Mouse (Mus musculus): ENCODE measurements around the gene Smad3.

The Smad3 gene

DNA sequence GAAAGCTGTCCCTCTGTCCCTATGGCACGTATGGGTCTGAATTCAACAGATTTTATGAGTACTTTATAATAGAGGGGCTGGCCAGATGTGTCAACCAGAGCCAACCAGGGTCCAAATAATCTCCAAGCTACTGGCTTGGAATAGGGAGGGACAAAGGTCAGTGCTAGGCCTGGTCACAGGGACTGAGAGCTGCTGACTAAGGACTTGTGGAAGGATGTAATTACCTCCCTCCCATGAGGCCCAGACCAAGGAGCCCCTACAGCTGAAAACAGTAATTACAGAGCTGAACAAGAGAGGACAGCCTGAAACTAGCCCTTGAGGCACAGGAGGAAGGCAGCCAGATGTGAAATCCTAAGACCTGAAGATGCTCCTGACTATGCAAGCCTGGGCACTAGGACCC lies 89.2 kb downstream of the Smad3 start:
- no peak for DNase-seq (ENCODE audit: extremely low spot score, low read depth, low spot score)

DNA sequence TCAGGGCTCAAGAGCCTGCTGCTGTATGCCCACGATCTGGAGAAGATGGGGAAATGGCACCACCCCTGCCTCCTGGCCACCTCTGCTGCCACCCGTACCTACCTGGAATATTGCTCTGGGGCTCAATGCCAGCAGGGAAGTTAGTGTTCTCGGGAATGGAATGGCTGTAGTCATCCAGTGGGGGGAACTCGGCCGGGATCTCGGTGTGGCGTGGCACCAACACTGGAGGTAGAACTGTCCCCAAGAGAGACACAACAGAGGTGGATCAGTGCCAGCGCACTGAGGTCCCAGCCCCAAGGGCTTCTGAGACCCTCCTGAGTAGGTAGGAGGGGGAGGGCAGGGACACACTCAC lies 90.4 kb downstream of the Smad3 start:
- no peak for DNase-seq (ENCODE audit: extremely low spot score, low read depth, low spot score)

DNA sequence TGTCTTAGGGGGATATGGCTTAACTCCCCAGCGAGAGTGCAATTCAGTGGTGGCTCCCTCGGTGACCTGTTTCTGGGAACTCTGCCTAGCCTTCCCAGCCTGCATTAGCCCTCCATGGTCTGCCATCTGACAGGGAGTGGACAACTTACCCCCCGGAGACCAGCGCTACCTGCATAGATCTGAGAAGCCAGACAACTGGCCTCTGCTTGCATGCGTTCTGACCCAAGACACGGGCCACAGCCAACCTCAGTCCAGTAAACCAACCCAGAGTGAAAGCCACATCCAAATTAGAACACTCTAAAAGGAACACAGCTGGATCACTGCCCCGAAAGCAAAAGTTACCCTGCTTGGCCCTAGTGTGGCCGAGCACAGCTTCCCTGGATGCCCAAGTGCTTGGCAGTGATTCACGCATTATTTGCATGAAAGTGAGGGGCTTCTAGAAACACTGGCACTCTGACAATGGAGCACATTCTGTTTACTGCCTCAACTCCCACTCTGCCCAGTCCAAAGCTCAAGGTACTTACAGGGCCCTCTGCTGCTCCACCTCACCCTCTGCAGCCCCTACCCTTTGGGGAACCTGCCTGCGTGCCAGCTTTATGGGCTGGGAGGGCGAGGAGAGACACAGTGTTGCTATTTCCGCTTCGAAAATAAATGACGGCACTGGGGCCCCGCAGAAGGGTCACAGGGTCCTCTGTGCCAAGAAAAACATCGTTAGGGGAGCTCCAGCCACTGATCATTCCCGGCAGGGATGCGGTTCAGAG lies 91.0 kb downstream of the Smad3 start:
- no peak for DNase-seq (ENCODE audit: extremely low spot score, low read depth, low spot score)

DNA sequence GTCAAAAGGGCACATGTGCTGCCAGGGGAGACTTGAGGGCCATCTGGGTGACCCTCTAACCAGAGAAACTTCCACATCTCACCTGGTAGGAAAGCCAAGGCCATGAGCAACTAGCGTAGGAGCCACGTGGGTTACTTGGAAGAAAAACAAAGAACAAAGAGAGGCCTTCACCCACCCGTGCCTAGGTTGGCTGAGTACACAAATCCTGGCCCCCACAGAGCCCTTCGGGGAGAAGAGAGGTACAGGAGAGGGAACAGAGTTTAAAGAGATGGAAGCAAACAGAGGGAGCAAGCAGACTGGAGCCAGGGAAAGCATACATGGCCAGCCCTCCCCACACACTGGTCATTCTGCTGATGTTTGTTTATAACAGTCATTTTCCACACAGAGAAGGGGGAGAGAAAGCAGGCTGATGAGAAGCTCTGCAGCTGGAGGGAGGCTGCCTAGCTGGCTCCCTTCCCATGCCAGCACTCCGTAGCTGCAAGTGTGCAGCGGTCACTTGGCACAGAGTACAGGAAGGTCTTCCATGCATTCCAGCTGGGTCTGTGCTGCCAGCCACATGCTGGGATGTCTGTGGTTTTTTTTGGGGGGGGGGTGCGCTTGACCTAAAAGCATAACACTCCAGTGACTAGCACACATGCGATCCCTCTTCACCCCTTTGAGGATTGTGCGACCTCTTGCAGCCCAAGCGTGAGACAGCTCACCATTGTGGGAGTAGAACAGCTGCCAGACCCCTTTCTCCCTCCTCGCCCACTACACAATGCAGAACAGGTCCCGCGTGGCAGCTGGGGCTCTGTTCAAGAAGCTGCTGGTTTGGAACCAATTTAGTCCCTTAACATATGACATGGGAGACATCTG lies 92.8 kb downstream of the Smad3 start:
- DNase-seq (ENCODE audit: extremely low spot score, low read depth, low spot score), result no peak

DNA sequence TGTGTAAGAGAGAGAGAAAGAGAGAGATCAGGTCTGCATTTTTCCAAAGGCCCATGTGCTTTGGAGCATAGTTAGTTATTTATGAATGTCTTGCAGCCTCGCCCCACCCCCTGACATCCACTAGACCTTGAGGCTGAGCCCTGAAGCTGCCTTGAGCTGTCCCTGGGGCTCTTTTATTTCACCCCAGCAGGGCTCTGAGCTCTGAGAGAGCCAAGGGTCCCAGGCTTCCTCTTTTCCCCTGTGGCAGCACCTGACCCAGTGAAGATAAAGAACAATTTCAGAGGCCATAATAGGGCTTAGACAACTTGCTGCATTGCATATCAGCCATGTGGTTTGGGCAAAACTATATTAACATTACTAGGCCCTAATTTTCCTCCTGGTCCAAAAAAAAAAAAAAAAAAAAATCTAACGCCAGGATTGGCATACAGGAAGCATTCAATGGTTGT lies 93.5 kb downstream of the Smad3 start:
- DNase-seq (ENCODE audit: extremely low spot score, low read depth, low spot score), result no peak

DNA sequence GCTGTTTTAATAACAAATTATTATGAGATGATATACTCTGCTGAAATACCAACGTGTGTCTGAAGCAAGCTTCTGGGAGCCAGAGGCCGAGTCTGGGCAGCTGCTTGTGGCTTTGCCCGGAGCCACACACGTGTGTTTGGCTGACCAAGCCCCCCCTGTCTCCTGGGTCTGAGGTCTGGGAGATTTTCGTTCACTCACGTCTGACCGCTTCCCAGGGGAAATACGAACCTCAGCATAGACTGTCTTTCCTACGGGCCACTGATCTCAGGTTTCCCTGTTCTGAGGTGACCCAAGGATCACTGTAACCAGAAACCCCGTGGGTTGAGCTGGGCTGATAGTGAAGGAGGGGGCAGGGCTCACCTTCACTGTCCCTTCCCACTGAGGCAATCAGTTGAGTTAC lies 94.6 kb downstream of the Smad3 start:
- DNase-seq (ENCODE audit: extremely low spot score, low read depth, low spot score), result no peak

DNA sequence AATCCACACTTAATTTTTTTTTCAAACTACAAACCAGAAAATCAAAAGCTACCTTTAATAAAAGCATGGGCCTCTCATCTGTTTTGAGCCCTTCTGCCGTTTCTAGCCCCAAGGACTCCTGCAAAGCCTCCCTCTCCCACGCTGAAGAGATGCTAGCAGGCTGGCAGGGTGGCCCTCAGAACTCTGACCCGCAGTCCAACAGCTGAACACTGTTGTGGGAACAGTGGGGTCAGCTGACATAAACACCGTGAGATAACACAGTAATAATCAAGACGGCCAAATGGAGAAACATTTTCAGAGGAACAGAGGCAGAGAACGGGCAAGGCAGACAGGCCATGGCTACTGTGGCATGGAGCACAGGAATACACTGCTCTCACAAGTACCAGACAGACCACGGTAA lies 95.0 kb downstream of the Smad3 start:
- no peak for DNase-seq (ENCODE audit: extremely low spot score, low read depth, low spot score)

DNA sequence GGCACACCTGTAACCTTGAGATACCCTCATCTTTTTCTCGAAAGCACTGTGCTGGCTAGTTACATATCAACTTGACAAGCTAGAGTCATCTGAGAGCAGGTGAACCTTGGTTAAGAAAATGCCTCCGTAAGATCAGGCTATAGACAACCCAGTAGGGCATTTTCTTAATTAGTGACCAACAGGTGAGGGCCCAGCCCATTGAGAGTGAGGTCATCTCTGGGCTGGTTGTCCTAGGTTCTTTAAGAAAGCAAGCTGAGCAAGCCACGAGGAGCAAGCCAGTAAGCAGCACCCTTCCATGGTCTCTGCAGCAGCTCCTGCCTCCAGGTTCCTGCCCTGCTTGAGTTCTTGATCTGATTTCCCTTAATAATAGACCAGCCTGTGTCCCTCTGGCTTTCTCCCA lies 97.1 kb downstream of the Smad3 start:
- no peak for DNase-seq (ENCODE audit: extremely low spot score, low read depth, low spot score)

DNA sequence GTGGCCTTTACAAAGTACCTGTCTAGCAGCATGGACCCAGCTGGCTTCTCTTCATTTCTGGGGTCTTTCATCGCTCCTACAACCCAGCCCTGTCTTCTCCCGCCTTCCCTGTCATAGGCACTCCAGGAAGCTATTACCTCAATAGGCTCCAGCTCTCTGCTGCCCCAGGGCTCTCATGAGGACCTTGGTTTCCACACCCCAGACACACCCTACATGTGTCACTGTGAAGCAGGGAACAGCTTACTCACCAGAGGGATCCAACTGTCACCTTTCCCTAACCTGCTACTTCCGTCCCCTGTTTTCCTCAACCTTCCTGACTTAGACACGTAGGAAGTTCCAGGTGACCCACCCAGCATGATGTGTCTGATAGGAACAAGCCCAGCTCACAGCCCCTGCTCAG lies 97.7 kb downstream of the Smad3 start:
- DNase-seq (ENCODE audit: extremely low spot score, low read depth, low spot score), result no peak

DNA sequence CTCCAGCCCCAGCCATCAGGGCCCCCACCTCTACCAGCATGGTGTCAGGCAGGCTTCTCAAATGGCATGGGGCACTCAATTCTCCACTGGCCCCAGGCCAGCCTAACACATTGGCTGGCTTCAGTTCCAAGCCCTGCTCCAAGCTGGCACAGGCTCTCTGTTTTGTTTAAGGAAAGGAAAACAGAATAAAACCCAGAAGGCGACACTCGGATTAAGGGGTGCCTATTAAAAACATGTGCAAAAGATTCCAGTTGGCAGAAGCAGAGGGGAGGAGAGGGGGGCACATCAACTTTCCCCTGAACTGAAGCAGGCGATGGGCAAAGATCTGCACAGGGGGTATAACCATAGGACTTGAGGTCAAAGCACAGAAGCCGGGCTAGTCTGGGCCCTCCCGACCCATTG lies 98.8 kb downstream of the Smad3 start:
- no peak for DNase-seq (ENCODE audit: extremely low spot score, low read depth, low spot score)

DNA sequence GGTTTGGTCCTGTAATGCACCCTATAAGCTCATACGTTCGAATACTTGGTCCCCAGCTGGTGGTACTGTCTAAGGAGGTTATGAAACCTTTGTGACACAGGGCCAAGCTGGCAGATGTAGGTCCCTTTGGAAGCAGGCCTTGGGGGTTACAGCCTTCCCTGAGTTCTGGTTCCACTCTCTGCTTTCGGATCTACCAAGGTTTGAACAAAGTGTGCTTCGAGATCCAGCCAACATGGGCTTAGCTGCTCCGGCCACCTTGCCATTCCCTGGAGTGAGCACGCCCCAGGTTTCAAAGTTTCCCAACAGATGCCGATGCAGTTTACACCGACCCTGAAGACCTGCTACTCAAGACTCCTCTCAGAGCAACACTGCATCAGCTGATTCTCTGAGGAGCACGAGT lies 99.4 kb downstream of the Smad3 start:
- no peak for DNase-seq (ENCODE audit: extremely low spot score, low read depth, low spot score)

DNA sequence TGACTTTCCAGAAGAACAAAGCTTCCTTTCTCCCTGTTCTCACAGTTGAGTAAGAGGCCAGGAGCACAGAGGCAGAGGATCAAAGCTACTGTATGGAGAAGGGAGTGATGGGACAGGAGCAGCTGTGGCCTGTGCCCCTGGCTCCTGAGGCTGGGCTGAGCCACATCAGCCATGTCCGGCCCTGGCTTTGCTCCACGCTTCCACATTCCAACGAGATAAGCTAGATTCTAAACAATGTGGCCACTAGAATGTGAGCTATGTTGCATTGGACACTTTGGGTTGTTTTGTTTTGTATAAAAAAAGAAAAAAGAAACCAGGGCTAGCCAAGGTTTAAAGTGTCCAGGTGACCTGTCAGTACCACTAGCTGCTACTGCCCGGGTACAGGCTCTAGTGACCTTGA lies 100.6 kb downstream of the Smad3 start:
- no peak for DNase-seq (ENCODE audit: extremely low spot score, low read depth, low spot score)

DNA sequence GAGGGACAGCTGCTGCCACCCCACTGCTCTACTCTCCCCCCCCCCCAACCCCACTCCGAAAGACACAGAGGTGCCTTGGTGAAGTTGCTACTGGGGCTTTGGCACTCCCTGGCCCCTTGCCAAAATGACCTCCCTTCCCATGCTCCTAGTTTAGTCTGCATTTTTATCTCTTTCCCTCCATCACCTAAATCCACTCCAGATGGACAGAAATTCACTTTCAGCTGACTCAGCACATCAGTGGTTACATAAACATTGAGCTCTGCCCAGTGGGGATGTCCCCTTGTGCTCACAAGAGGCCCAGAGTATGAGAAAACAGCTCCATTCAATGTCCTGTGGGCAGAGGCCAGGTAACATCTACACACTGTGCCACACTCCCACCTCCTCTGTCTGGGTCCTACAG lies 102.7 kb downstream of the Smad3 start:
- no peak for DNase-seq (ENCODE audit: extremely low spot score, low read depth, low spot score)

DNA sequence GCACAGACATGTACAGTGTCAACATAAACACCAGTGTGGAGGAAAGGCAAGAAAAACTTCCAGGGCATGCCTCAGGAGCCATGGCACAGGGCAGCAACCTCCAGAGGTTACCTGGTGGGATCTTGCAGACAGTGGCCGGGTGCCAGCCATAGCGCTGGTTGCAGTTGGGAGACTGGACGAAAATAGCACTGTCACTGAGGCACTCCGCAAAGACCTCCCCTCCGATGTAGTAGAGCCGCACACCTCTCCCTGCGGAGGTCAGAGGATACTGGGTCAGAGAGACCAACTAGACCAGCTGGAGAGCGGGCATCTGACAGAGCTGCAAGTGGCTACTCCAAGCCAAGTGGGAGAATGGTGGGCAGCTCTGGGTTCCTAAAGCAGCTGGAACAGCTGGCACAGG lies 103.2 kb downstream of the Smad3 start:
- DNase-seq (ENCODE audit: extremely low spot score, low read depth, low spot score), result no peak

DNA sequence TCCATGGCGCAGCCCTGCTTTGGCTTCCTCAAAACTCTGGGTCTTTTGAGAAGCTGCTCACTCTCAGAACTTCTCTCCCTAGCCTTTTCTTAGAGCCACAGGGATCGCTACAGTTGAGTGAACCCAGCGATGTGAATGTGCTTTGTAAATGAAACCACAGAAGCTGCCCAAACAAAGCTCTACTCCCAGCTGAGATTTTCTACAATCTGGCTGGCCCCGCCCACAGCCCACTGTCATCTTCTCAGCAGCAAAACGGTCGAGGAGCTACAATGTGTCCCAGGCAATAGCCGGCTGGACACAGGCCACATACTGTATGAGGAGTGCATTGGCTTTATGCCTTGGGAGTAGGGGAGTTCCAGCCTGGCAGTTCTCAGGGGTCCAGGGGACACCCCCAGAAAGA lies 104.1 kb downstream of the Smad3 start:
- no peak for DNase-seq (ENCODE audit: extremely low spot score, low read depth, low spot score)

DNA sequence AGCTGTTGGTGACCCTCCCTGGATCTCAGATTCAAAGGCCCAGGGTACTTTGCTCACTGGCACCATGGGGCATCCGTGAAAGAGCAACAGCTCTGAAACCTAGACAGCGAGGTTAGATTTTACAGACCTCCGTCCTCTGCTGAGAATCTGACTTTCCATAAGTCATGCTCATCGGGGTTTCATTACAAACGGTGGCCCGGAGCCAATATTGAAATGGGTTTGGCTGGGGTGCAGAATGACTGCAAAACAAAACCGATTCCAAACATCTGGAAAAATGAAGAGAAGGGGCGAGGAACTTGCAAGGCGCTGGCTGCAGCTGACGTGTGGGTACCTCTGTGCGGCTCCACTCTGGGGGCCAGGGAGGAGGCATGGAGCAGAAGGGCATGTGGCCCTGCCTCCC lies 106.2 kb downstream of the Smad3 start:
- DNase-seq (ENCODE audit: extremely low spot score, low read depth, low spot score), result no peak

DNA sequence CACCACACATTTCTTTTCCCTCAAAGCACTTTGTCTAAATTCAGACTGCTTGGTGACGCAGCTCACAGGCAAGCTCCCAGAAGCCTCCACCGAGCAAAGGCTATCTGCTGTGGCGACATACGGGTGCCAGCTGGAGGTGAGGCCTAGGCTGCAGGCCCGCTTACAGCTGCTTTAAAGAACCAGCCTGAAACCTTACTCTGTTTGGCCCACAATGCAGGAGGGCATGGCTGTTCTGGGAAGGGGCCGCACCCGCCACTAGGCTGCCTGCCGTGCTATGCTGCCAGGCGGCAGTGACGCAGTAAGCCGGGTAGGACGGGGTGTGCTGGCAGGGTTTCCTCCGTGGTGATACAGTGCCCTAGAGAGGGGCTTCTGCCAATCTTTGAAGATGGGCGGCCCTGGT lies 106.9 kb downstream of the Smad3 start:
- DNase-seq (ENCODE audit: extremely low spot score, low read depth, low spot score), result no peak

DNA sequence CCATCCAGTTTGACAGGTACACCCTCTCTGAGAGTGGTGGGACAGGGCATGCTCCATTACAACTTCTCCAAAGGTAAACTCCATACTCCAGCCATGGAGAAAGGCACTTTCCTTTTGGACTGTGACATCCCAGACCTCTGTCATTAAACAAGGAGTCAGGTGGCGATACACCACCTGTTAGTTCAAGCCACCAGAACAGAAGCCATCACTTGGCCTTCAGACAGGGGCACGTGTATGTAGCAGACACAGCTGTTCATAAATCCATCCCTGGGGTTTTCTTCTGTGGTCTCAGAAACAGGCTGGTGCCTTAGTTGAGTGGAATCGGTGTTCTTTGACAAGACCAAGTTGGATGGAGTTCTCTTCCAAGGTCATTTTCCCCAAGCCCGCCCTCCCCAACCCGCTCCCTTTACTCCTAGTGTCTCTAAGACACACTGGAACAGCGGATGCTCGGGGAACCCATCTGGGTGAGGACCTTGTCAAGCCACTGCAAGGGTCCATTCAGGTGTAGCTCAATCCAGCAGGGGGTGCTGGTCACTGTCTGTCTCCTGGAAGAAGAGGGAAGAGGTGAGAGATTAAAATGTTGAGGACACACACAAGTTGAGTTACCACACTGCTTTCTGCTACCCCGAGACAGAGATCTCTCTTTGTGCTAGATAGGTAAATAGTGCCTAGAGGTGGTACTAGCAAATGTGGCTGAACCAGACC lies 107.8 kb downstream of the Smad3 start:
- no peak for DNase-seq (ENCODE audit: extremely low spot score, low read depth, low spot score)

DNA sequence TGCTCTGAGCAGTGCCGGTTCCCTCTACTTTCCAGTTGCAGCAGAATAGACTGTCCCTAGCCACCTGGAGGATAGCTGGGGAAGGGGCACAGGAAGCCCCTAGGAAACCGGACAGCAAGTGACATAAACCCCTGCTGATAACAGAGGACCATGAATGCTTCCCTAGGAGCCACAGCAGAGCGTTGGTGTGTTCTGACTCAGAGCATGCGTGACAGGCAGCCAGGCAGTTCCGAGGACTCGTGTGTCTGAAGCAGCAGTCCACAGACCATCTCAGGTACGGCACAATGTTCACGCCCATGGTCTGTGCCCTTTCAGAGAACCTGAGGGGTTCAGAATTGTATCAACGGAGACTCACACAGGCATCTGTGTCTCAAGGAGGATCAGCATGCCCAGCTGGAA lies 109.3 kb downstream of the Smad3 start:
- no peak for DNase-seq (ENCODE audit: extremely low spot score, low read depth, low spot score)

DNA sequence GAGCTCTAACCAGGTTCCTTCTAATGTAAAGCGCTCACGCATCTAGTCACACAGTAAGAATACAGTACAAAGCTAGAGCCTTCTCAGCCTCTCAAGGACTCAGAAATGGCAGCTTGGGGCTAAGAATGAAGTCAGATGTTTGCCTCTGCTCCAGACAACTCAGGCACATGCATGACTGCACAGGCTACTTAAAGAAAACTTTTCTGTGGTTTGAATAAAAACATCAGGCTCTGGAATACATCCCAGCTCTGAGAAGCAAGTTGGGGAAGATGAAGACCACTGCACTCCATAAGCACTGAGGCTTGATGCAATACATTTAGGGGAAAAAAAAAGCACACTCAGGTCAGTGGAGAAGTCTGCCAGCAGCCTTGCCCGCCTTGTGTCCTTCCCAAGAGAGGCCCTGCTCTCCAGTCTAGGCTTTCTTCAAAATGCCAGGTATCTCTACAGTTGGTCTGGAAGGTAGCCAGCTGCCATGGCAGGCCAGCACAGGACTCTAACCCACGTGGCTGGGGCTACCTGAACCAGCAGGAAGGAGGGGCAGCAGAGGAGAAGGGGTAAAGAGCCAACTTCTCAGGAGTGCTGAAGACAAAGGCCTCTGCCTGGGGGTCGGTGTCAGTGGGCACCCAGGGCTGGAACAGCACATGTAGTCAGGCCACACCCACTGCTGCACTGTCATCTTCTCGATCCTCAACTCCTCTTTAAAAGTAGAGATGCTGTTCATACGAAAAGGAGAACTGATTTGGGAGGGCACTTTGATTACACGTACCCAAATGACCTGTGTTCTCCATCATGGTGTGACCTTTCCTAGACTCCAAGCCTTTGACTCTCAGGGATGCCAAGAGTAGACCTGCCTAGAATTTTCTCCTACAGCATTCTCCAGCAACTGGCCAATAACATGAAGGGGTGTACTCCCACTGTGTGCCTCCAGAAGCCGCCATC lies 109.9 kb downstream of the Smad3 start:
- DNase-seq (ENCODE audit: extremely low spot score, low read depth, low spot score), result no peak

DNA sequence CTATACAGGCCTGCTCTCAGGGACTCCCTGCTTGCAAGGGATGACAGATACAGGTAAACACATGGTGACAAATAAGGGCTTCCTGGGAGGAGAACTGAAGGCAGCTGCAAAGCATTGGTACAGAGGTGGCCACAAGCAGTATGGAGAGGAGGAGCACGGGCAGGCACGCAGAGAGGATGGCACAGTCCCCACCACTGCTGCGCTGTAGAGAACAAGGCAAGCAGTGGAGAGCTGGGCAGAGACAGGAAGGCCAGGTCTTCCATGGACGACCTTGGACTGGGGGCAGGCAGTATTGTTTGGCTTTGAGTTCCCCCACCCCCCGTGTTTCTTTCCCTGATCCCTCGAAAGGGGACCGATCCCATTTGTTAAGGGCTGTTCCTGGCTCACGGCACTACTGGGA lies 112.7 kb downstream of the Smad3 start:
- no peak for DNase-seq (ENCODE audit: extremely low spot score, low read depth, low spot score)

Data from hindlimb bud, embryonic 11.5 days (tissue).